Mouse (Mus musculus) stomach, embryonic 15.5 days (tissue): ENCODE data around the gene E130309D02Rik. TPM values are rescaled to one million over a fixed set of nuclear protein-coding genes. Genes with fewer than 3 reads are reported as not detected.
A peak's percentile ranks its signal among the peaks of the same experiment; 100 is the strongest.

Experiments used
- ATAC-seq: fragments of 200-750 bp; cut with Nextera tagmentation; 2 replicates; pipeline ENCODE4 v1.8.0; 2017; ENCODE audit warnings: low read depth, moderate number of reproducible peaks, moderate TSS enrichment; ENCODE audit not compliant: insufficient read depth, low FRiP score
- H3K27ac ChIP-seq: fragments of 300-500 bp; sonication (generic); 2 replicates; pipeline ENCODE4 v1.5.1; 2015; ENCODE audit warnings: mild to moderate bottlenecking, inconsistent platforms
- H3K27me3 ChIP-seq: fragments of 300-500 bp; sonication (generic); replicated peaks from 2 replicates; pipeline ENCODE4 v1.6.1; 2015; ENCODE audit warnings: inconsistent platforms
- H3K36me3 ChIP-seq: fragments of 300-500 bp; sonication (generic); 2 replicates; pipeline ENCODE4 v1.6.1; 2015; ENCODE audit warnings: inconsistent platforms
- H3K4me1 ChIP-seq: fragments of 300-500 bp; sonication (generic); 2 replicates; pipeline ENCODE4 v1.6.1; 2015; ENCODE audit warnings: inconsistent platforms
- H3K4me2 ChIP-seq: fragments of 300-500 bp; sonication (generic); 2 replicates; pipeline ENCODE4 v1.6.1; 2015; ENCODE audit warnings: mild to moderate bottlenecking, inconsistent platforms
- H3K4me3 ChIP-seq: fragments of 300-500 bp; sonication (generic); replicated peaks from 2 replicates; pipeline ENCODE4 v1.5.1; 2015; ENCODE audit warnings: inconsistent platforms
- H3K9ac ChIP-seq: fragments of 300-500 bp; sonication (generic); 2 replicates; pipeline ENCODE4 v1.6.1; 2015; ENCODE audit warnings: inconsistent platforms
- H3K9me3 ChIP-seq: fragments of 300-500 bp; sonication (generic); 2 replicates; pipeline ENCODE4 v1.6.1; 2016; ENCODE audit warnings: inconsistent platforms
- WGBS: fragments of 180-500 bp; shearing (Covaris S2); methylation state at CpG from one replicate; pipeline ENCODE4 v1.1.7; 2015; 5-methylcytosine and 5-hydroxymethylcytosine counted together
- polyA plus RNA-seq: library from polyadenylated mRNA; unstranded; fragments of >200 nt; fragmentation: Nextera tagmentation; extraction: Ambion mirVana; gene quantifications from 2 replicates; pipeline ENCODE4 v1.2.1, GENCODE M21; 2015

E130309D02Rik gene
- polyA plus RNA-seq, 1 experiment from 2014 or later = 32.6 TPM

GRCm38 (mm10) chr5:143304251-143304650 is 10.9 kb downstream of the E130309D02Rik start:
- peaks cover 61% of the 10 kb centered on the region for H3K36me3 ChIP-seq

GRCm38 (mm10) chr5:143301296-143301695 is 13.9 kb downstream of the E130309D02Rik start:
- no peak overlapping the region for H3K4me3 ChIP-seq
- no peak overlapping the region for H3K9ac ChIP-seq
- 79% methylated on average over 8 of the region's 8 CpGs for WGBS
- H3K4me1 ChIP-seq = no peaks in the 10 kb centered on the region
- H3K4me2 ChIP-seq = no peak overlapping the region
- peaks cover 44% of the 10 kb centered on the region for H3K36me3 ChIP-seq
- no peak; the same call in 1 of the 2 replicates for ATAC-seq
- no peaks in the 10 kb centered on the region for H3K27me3 ChIP-seq
- no peak overlapping the region for H3K27ac ChIP-seq
- H3K9me3 ChIP-seq = no peaks in the 10 kb centered on the region

More at GRCm38 (mm10) chr5:143304251-143304650, 10.9 kb downstream of the E130309D02Rik start:
- no peak overlapping the region for H3K4me3 ChIP-seq
- no peak overlapping the region for H3K4me2 ChIP-seq
- H3K27ac ChIP-seq = no peak overlapping the region
- H3K9me3 ChIP-seq = no peaks in the 10 kb centered on the region
- ATAC-seq = no peak
- H3K27me3 ChIP-seq = no peaks in the 10 kb centered on the region
- no peak overlapping the region for H3K9ac ChIP-seq
- no peaks in the 10 kb centered on the region for H3K4me1 ChIP-seq
- WGBS = 88% methylated on average over 7 of the region's 7 CpGs

GRCm38 (mm10) chr5:143299686-143300085 is 15.5 kb downstream of the E130309D02Rik start:
- no peak for ATAC-seq
- no peaks in the 10 kb centered on the region for H3K27me3 ChIP-seq
- no peak overlapping the region for H3K9ac ChIP-seq
- no peak overlapping the region for H3K4me2 ChIP-seq
- peaks cover 28% of the 10 kb centered on the region for H3K36me3 ChIP-seq
- H3K27ac ChIP-seq = no peak overlapping the region
- no peaks in the 10 kb centered on the region for H3K4me1 ChIP-seq
- H3K9me3 ChIP-seq = no peaks in the 10 kb centered on the region
- no peak overlapping the region for H3K4me3 ChIP-seq
- 92% methylated on average over 4 of the region's 4 CpGs for WGBS

GRCm38 (mm10) chr5:143298391-143298790 is 16.8 kb downstream of the E130309D02Rik start:
- H3K27me3 ChIP-seq = peaks cover 13% of the 10 kb centered on the region
- peaks cover 21% of the 10 kb centered on the region for H3K36me3 ChIP-seq
- 92% methylated on average over 7 of the region's 7 CpGs for WGBS
- H3K9me3 ChIP-seq = no peaks in the 10 kb centered on the region
- no peak overlapping the region for H3K4me3 ChIP-seq
- 0 out of 2 replicates have a peak, but pooled peaks cover 4% of the 10 kb centered on the region for H3K4me1 ChIP-seq
- no peak overlapping the region for H3K9ac ChIP-seq
- no peak overlapping the region for H3K27ac ChIP-seq
- no peak for ATAC-seq
- H3K4me2 ChIP-seq = no peak overlapping the region

GRCm38 (mm10) chr5:143297986-143298385 is 17.2 kb downstream of the E130309D02Rik start:
- H3K27me3 ChIP-seq = peaks cover 17% of the 10 kb centered on the region
- H3K27ac ChIP-seq = no peak overlapping the region
- no peak overlapping the region for H3K9ac ChIP-seq
- H3K4me2 ChIP-seq = no peak overlapping the region
- H3K4me3 ChIP-seq = no peak overlapping the region
- H3K36me3 ChIP-seq = peaks cover 20% of the 10 kb centered on the region
- 87% methylated on average over 9 of the region's 9 CpGs for WGBS
- H3K4me1 ChIP-seq = 0 out of 2 replicates have a peak, but pooled peaks cover 8% of the 10 kb centered on the region
- no peaks in the 10 kb centered on the region for H3K9me3 ChIP-seq
- ATAC-seq = no peak

- Histone ChIP-seq H3K4me1 (0 out of 2 replicates have a peak, but pooled peaks cover 9% of the 10 kb centered on the region), H3K36me3 (peaks cover 10% of the 10 kb centered on the region; the same call in 1 of the 2 replicates), H3K27ac (no peak overlapping the region), H3K27me3 (peaks cover 36% of the 10 kb centered on the region), H3K9ac (no peak overlapping the region), H3K9me3 (no peaks in the 10 kb centered on the region), H3K4me2 (no peak overlapping the region), H3K4me3 (no peak overlapping the region)
- ATAC-seq = no peak
- 89% methylated on average over 2 of the region's 2 CpGs for WGBS
Measured at GRCm38 (mm10) chr5:143295330-143295729, 19.8 kb downstream of the E130309D02Rik start.

GRCm38 (mm10) chr5:143294862-143295261 is 20.3 kb downstream of the E130309D02Rik start:
- no peak overlapping the region for H3K4me2 ChIP-seq
- peaks cover 37% of the 10 kb centered on the region for H3K27me3 ChIP-seq
- 90% methylated on average over 3 of the region's 3 CpGs for WGBS
- ATAC-seq = no peak
- H3K4me1 ChIP-seq = 0 out of 2 replicates have a peak, but pooled peaks cover 9% of the 10 kb centered on the region
- H3K4me3 ChIP-seq = no peak overlapping the region
- no peak overlapping the region for H3K27ac ChIP-seq
- no peak overlapping the region for H3K9ac ChIP-seq
- H3K36me3 ChIP-seq = peaks cover 7% of the 10 kb centered on the region; the same call in 1 of the 2 replicates
- H3K9me3 ChIP-seq = no peaks in the 10 kb centered on the region

GRCm38 (mm10) chr5:143293404-143293803 is 21.8 kb downstream of the E130309D02Rik start, which contains the start of gene Zfp853:
Gene Zfp853, minus strand, starts transcription at chr5:143293623.
- no peak within 1 kb of the TSS for H3K27ac ChIP-seq
- peak within 1 kb of the TSS; percentile 47 for H3K4me3 ChIP-seq
- H3K9ac ChIP-seq = peak within 1 kb of the TSS; percentile 12; the same call in 1 of the 2 replicates
- peaks cover 52% of the 10 kb centered on the region for H3K27me3 ChIP-seq
- WGBS = 5% methylated on average over 26 of the region's 38 CpGs
- no peaks in the 10 kb centered on the region for H3K9me3 ChIP-seq
- peak within 1 kb of the TSS; percentile 91 for H3K4me2 ChIP-seq
- no peak for ATAC-seq
- peaks cover 12% of the 10 kb centered on the region; the same call in 1 of the 2 replicates for H3K4me1 ChIP-seq
- no peaks in the 10 kb centered on the region for H3K36me3 ChIP-seq

- 2% methylated on average over 19 of the region's 19 CpGs for WGBS
- Histone ChIP-seq H3K4me2 (peak overlapping the region; percentile 91), H3K9me3 (no peaks in the 10 kb centered on the region), H3K4me1 (peaks cover 16% of the 10 kb centered on the region; the same call in 1 of the 2 replicates), H3K36me3 (no peaks in the 10 kb centered on the region), H3K9ac (peak overlapping the region; percentile 12; the same call in 1 of the 2 replicates), H3K27me3 (peaks cover 57% of the 10 kb centered on the region), H3K4me3 (peak overlapping the region; percentile 47), H3K27ac (no peak overlapping the region)
- ATAC-seq = no peak
Measured at GRCm38 (mm10) chr5:143292879-143293278, 22.3 kb downstream of the E130309D02Rik start.

GRCm38 (mm10) chr5:143289299-143289698 is 25.9 kb downstream of the E130309D02Rik start:
- no peak overlapping the region for H3K4me3 ChIP-seq
- WGBS = 75% methylated on average over 9 of the region's 9 CpGs

GRCm38 (mm10) chr5:143288378-143288911 is 26.7 kb downstream of the E130309D02Rik start:
- Histone ChIP-seq H3K4me3 (peak overlapping the region; percentile 29), H3K9me3 (no peaks in the 10 kb centered on the region), H3K36me3 (no peaks in the 10 kb centered on the region), H3K27me3 (peaks cover 57% of the 10 kb centered on the region), H3K27ac (no peak overlapping the region), H3K4me2 (peak overlapping the region; percentile 59), H3K9ac (no peak overlapping the region), H3K4me1 (peaks cover 17% of the 10 kb centered on the region)
- no peak for ATAC-seq
- WGBS = 12% methylated on average over 9 of the region's 9 CpGs

More at GRCm38 (mm10) chr5:143289299-143289698, 25.9 kb downstream of the E130309D02Rik start:
- Histone ChIP-seq H3K4me2 (no peak overlapping the region), H3K9me3 (no peaks in the 10 kb centered on the region), H3K27me3 (peaks cover 66% of the 10 kb centered on the region), H3K9ac (no peak overlapping the region), H3K36me3 (no peaks in the 10 kb centered on the region), H3K27ac (no peak overlapping the region), H3K4me1 (peaks cover 21% of the 10 kb centered on the region)
- no peak for ATAC-seq

GRCm38 (mm10) chr5:143287774-143288328 is 27.3 kb downstream of the E130309D02Rik start:
- Histone ChIP-seq H3K27me3 (peaks cover 52% of the 10 kb centered on the region), H3K4me1 (peaks cover 12% of the 10 kb centered on the region), H3K9ac (no peak overlapping the region), H3K4me3 (peak overlapping the region; percentile 29), H3K9me3 (no peaks in the 10 kb centered on the region), H3K27ac (no peak overlapping the region), H3K36me3 (no peaks in the 10 kb centered on the region), H3K4me2 (peak overlapping the region; percentile 59)
- WGBS = 6% methylated on average over 48 of the region's 48 CpGs
- 0 out of 2 replicates have a peak, but pooled peaks have one; percentile 29 for ATAC-seq
